Mouse (Mus musculus) Patski (cell line): ENCODE measurements at regions not wholly inside any gene's neighbourhood (a gene's known extent, or its start where the extent isn't known, plus 50 kb on each side); places are given as distances from the start of the nearest gene placed in this dataset.

Experiments used
- ATAC-seq: fragments of 100-300 bp; one replicate; pipeline ENCODE4 v1.8.0; 2021
- CTCF ChIA-PET: fragments of 350-600 bp; sonication (Branson Sonifier 250); formaldehyde crosslinking; loops from one replicate; lab custom pipeline; 2022; ENCODE audit warnings: inconsistent platforms; lab: Charles Lee
- POLR2A ChIA-PET: fragments of 350-600 bp; sonication (Branson Sonifier 250); formaldehyde crosslinking; loops from one replicate; lab custom pipeline; 2022; ENCODE audit warnings: antibody characterized with exemption, inconsistent platforms; lab: Charles Lee
- DNase-seq: peaks from one replicate; pipeline ENCODE4 v3.0.0-alpha.2; 2011; ENCODE audit warnings: low read depth, low spot score
- H3K27me3 ChIP-seq: fragments of 371-371 bp; one replicate; pipeline ENCODE4 v1.5.1; 2021
- CTCF ChIP-seq: fragments of 100-300 bp; IDR thresholded peaks from one replicate; pipeline ENCODE4 v1.5.1; 2021
- in situ Hi-C: fragments of 300-500 bp; cut with MboI; formaldehyde crosslinking; loops from 3 replicates; pipeline ENCODE4 v1.11.1; 2018; ENCODE audit warnings: low pct_unique_long_range_greater_than_20kb, mixed read lengths

DNA sequence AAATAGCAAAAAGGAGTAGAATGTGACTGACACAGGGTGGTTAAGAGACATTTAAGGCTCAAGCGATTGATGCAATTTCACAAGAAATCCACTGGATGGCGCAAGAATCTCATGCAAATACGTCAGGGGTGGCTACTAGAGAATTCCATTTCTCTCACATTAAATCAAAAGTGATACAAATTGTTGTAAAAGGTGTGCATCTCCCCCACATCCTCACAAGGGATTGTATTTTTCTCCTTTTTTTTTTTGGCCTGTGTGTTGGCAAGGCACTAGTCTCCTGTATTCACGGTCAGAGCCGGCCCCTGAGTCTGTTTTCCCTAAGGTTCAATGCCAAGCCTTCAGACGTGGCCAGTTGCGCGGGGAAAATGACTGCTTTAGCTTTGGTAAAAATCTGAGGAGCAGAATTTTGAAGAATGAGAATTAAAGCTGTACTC lies 253.0 kb downstream of the Lmx1a start:
- ATAC-seq (no peak), DNase-seq (no peak)
- POLR2A ChIA-PET = no interaction called here
- CTCF ChIA-PET = interaction anchor here (0.6 to 0.8 kb wide), 2 partner anchors 16 to 1515 kb away, joined by 3 read pairs; no protein-coding TSS in a partner anchor
- in situ Hi-C loops = loop anchor here (5.0 to 25.0 kb wide), 4 partner anchors 263 to 1410 kb away; partner anchors contain the start of gene Pbx1
- H3K27me3 ChIP-seq = no peaks in the 10 kb centered on the region
- TF ChIP-seq CTCF = peak; percentile 74

GRCm38 (mm10) chr1:167943121-167943520 lies 254.1 kb downstream of the Lmx1a start:
- ATAC-seq = no peak
- POLR2A ChIA-PET = no interaction called here
- in situ Hi-C loops = loop anchor here (5.0 to 25.0 kb wide), 4 partner anchors 262 to 1409 kb away; partner anchors contain the start of gene Pbx1
- no peak for TF ChIP-seq CTCF
- CTCF ChIA-PET = interaction anchor here (0.8 kb wide), 1 partner anchor 1514 kb away, joined by 3 read pairs; no protein-coding TSS in a partner anchor
- no peak for DNase-seq
- no peaks in the 10 kb centered on the region for H3K27me3 ChIP-seq

GRCm38 (mm10) chr1:167945615-167946252 lies 256.7 kb downstream of the Lmx1a start:
- TF ChIP-seq CTCF = no peak
- DNase-seq (no peak), ATAC-seq (no peak)
- CTCF ChIA-PET = interaction anchor here (1.0 to 1.6 kb wide), 2 partner anchors 175 to 1511 kb away, joined by 3 read pairs; no protein-coding TSS in a partner anchor
- H3K27me3 ChIP-seq = no peaks in the 10 kb centered on the region
- POLR2A ChIA-PET = no interaction called here
- in situ Hi-C loops = loop anchor here (10.0 to 25.0 kb wide), 3 partner anchors 259 to 492 kb away; partner anchors contain the start of gene Pbx1

GRCm38 (mm10) chr1:167947866-167948265 lies 258.8 kb downstream of the Lmx1a start:
- H3K27me3 ChIP-seq = no peaks in the 10 kb centered on the region
- ChIA-PET POLR2A (no interaction called here), CTCF (interaction anchor here (0.7 kb wide), 1 partner anchor 19 kb away, joined by 3 read pairs; no protein-coding TSS in a partner anchor)
- DNase-seq (no peak), ATAC-seq (no peak)
- TF ChIP-seq CTCF = no peak
- in situ Hi-C loops = loop anchor here (10.0 to 25.0 kb wide), 3 partner anchors 257 to 489 kb away; partner anchors contain the start of gene Pbx1

DNA sequence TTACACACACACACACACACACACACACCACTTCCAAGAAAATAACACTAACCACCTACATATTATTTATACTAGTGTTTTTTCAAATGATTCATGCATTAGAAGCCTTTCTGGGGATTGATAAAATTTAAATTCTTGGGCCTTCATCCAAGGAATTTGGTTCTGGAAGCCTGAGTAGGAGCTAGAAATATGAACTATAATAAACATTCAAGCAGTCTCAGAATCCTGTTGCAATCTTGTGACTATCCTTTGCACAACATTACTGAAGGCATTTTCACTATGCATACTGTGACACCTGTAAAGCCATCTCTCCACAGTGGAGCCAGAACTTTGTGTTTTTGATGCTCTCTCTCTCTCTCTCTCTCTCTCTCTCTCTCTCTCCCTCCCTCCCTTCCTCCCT lies 262.7 kb downstream of the Lmx1a start:
- ATAC-seq (no peak), DNase-seq (no peak)
- CTCF ChIA-PET = no interaction called here
- in situ Hi-C loops = no loop called here
- H3K27me3 ChIP-seq = peaks cover 4% of the 10 kb centered on the region
- POLR2A ChIA-PET = no interaction called here
- TF ChIP-seq CTCF = no peak

GRCm38 (mm10) chr1:167958531-167958930 lies 269.5 kb downstream of the Lmx1a start:
- CTCF ChIA-PET = interaction anchor here (1.1 to 1.5 kb wide), 2 partner anchors 16 to 17 kb away, joined by 3 read pairs; no protein-coding TSS in a partner anchor
- in situ Hi-C loops = no loop called here
- peaks cover 17% of the 10 kb centered on the region for H3K27me3 ChIP-seq
- POLR2A ChIA-PET = interaction anchor here (0.6 kb wide), 1 partner anchor 24 kb away, joined by 4 read pairs; no protein-coding TSS in a partner anchor
- TF ChIP-seq CTCF = no peak
- DNase-seq (no peak), ATAC-seq (no peak)

- DNase-seq (no peak), ATAC-seq (no peak)
- peaks cover 4% of the 10 kb centered on the region for H3K27me3 ChIP-seq
- in situ Hi-C loops = no loop called here
- CTCF ChIA-PET = no interaction called here
- POLR2A ChIA-PET = no interaction called here
- TF ChIP-seq CTCF = no peak
Observed at GRCm38 (mm10) chr1:167969545-167969944, 280.5 kb downstream of the Lmx1a start.

- ATAC-seq (no peak), DNase-seq (no peak)
- CTCF ChIA-PET = no interaction called here
- POLR2A ChIA-PET = no interaction called here
- TF ChIP-seq CTCF = no peak
- peaks cover 4% of the 10 kb centered on the region for H3K27me3 ChIP-seq
- in situ Hi-C loops = no loop called here
Observed at GRCm38 (mm10) chr1:167969985-167970384, 280.9 kb downstream of the Lmx1a start.

DNA sequence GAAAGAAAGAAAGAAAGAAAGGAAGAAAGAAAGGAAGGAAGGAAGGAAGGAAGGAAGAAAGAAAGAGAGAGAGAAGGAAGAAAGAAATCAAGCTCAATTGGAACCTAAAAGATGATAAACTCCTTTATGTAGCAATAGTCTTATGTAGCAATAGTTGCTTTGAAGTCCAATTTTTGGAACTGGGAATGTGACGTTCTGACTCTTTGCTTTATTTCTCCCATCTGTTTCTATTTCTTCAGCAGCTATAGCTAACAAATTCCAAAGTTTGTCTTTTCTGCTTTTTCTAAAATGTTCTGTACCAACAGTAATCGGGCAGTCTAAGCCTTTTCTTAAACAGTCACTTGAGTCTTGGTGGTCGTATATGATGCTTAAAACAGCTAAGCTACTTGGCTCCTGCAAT lies 287.7 kb downstream of the Lmx1a start:
- no peak for DNase-seq
- in situ Hi-C loops = no loop called here
- no peak for ATAC-seq
- CTCF ChIA-PET = no interaction called here
- TF ChIP-seq CTCF = no peak
- H3K27me3 ChIP-seq = peaks cover 4% of the 10 kb centered on the region
- POLR2A ChIA-PET = no interaction called here

- no peak for ATAC-seq
- DNase-seq = no peak
- H3K27me3 ChIP-seq = peaks cover 4% of the 10 kb centered on the region
- ChIA-PET POLR2A (no interaction called here), CTCF (no interaction called here)
- in situ Hi-C loops = no loop called here
- no peak for TF ChIP-seq CTCF
Observed at GRCm38 (mm10) chr1:167979187-167979586, 290.1 kb downstream of the Lmx1a start.

GRCm38 (mm10) chr1:167979588-167979987 lies 290.6 kb downstream of the Lmx1a start:
- TF ChIP-seq CTCF = no peak

More at GRCm38 (mm10) chr1:167979588-167979987, 290.6 kb downstream of the Lmx1a start:
- no peak for DNase-seq
- POLR2A ChIA-PET = no interaction called here
- no peak for ATAC-seq
- in situ Hi-C loops = no loop called here
- CTCF ChIA-PET = no interaction called here
- peaks cover under 1% of the 10 kb centered on the region for H3K27me3 ChIP-seq
